Mouse (Mus musculus): ENCODE results near the gene Gm14151. TPM values are rescaled to one million over a fixed set of nuclear protein-coding genes. Genes with fewer than 3 reads are reported as not detected.
A peak's percentile ranks its signal among the peaks of the same experiment; 100 is the strongest.
"Not testable (repeated sequence)": the region's sequence is repeated elsewhere in the genome, so short reads cannot be mapped to it uniquely, and the experiment has no call there.

Gm14151 gene
- not detected in 2 replicates for polyA plus RNA-seq (2015; fragmentation: Nextera tagmentation; extraction: Ambion mirVana)

- not testable (repeated sequence) for H3K4me1 ChIP-seq (replicated peaks; ENCODE audit: control insufficient read depth, insufficient read depth, low read length); H3K27ac ChIP-seq (ENCODE audit: low read depth, low read length); H3K9ac ChIP-seq (ENCODE audit: low read depth, low read length); H3K36me3 ChIP-seq (ENCODE audit: control insufficient read depth, insufficient read depth); H3K4me3 ChIP-seq (ENCODE audit: low read depth, low read length); ATAC-seq; H3K4me2 ChIP-seq (replicated peaks; ENCODE audit: low read depth); H3K27me3 ChIP-seq (replicated peaks; ENCODE audit: control insufficient read depth, insufficient read depth, low read length); H3K9me3 ChIP-seq (ENCODE audit: control insufficient read depth)
- no CpG with 5 or more reads among the region's 3 CpGs for WGBS
Observed at GRCm38 (mm10) chr2:151092250-151092649, at the start of gene Gm14151. TSS of gene Gm14151 (minus strand) at chr2:151092350.

DNA sequence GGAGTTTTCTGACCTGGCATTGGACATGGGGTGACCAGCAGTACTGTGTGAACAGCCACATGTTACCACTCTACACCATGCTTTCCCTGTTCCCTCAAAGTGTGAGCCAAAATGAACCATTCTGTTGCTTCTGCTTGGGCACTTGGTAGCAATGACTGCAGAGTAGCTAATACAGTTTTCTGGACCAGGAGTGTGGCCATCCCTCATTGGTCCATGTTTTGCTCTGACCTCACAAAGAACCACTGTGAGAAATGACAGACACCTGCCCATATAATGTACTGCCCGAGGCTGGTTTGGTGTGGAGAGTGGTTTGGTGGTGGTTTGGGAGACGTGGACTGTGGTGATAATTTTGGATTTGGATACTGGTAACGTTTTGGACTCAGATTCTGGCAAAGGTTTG lies 5.8 kb upstream of the Gm14151 start, which contains the start of gene Gm14147:
Gm14147 (plus strand) TSS at position 301 of the 400 bp plus-strand sequence.
- not testable (repeated sequence) for H3K4me1 ChIP-seq (replicated peaks; ENCODE audit: control insufficient read depth, insufficient read depth, low read length); H3K36me3 ChIP-seq (ENCODE audit: control insufficient read depth, insufficient read depth); H3K27ac ChIP-seq (ENCODE audit: low read depth, low read length); H3K9me3 ChIP-seq (ENCODE audit: control insufficient read depth); H3K27me3 ChIP-seq (replicated peaks; ENCODE audit: control insufficient read depth, insufficient read depth, low read length); H3K4me2 ChIP-seq (replicated peaks; ENCODE audit: low read depth); ATAC-seq; H3K4me3 ChIP-seq (ENCODE audit: low read depth, low read length); H3K9ac ChIP-seq (ENCODE audit: low read depth, low read length)
- no CpG with 5 or more reads among the region's 3 CpGs for WGBS

- H3K27ac ChIP-seq (ENCODE audit: low read depth, low read length) = no peak overlapping the region
- no peak for ATAC-seq
- H3K9ac ChIP-seq (ENCODE audit: low read depth, low read length) = no peak overlapping the region
- no peak overlapping the region for H3K4me3 ChIP-seq (ENCODE audit: low read depth, low read length)
- H3K4me1 ChIP-seq (replicated peaks; ENCODE audit: control insufficient read depth, insufficient read depth, low read length) = no peaks in the 10 kb centered on the region
- H3K4me2 ChIP-seq (replicated peaks; ENCODE audit: low read depth) = no peak overlapping the region
- H3K36me3 ChIP-seq (ENCODE audit: control insufficient read depth, insufficient read depth) = no peaks in the 10 kb centered on the region
- WGBS = 79% methylated on average over 1 of the region's 1 CpGs
- H3K27me3 ChIP-seq (replicated peaks; ENCODE audit: control insufficient read depth, insufficient read depth, low read length) = no peaks in the 10 kb centered on the region
- no peak for TF ChIP-seq CTCF (IDR thresholded peaks at IDR 0.05; ENCODE audit: low read depth)
- no peaks in the 10 kb centered on the region for H3K9me3 ChIP-seq (ENCODE audit: control insufficient read depth)
Observed at GRCm38 (mm10) chr2:151056637-151057036, 35.5 kb downstream of the Gm14151 start.

GRCm38 (mm10) chr2:151040411-151040810 lies 51.7 kb downstream of the Gm14151 start:
- no peak for ATAC-seq
- no peak overlapping the region for H3K9ac ChIP-seq (ENCODE audit: low read depth, low read length)
- H3K4me2 ChIP-seq (replicated peaks; ENCODE audit: low read depth) = no peak overlapping the region
- TF ChIP-seq CTCF (IDR thresholded peaks at IDR 0.05; ENCODE audit: low read depth) = no peak
- H3K27me3 ChIP-seq (replicated peaks; ENCODE audit: control insufficient read depth, insufficient read depth, low read length) = no peaks in the 10 kb centered on the region
- no peak overlapping the region for H3K27ac ChIP-seq (ENCODE audit: low read depth, low read length)
- H3K4me3 ChIP-seq (ENCODE audit: low read depth, low read length) = no peak overlapping the region
- H3K9me3 ChIP-seq (ENCODE audit: control insufficient read depth) = no peaks in the 10 kb centered on the region
- H3K4me1 ChIP-seq (replicated peaks; ENCODE audit: control insufficient read depth, insufficient read depth, low read length) = no peaks in the 10 kb centered on the region
- 95% methylated on average over 1 of the region's 1 CpGs for WGBS
- no peaks in the 10 kb centered on the region for H3K36me3 ChIP-seq (ENCODE audit: control insufficient read depth, insufficient read depth)

GRCm38 (mm10) chr2:151039726-151040125 lies 52.4 kb downstream of the Gm14151 start:
- Histone ChIP-seq H3K36me3 (ENCODE audit: control insufficient read depth, insufficient read depth) (no peaks in the 10 kb centered on the region), H3K9ac (ENCODE audit: low read depth, low read length) (peak overlapping the region; percentile 91), H3K9me3 (ENCODE audit: control insufficient read depth) (no peaks in the 10 kb centered on the region), H3K27me3 (replicated peaks; ENCODE audit: control insufficient read depth, insufficient read depth, low read length) (no peaks in the 10 kb centered on the region), H3K4me1 (replicated peaks; ENCODE audit: control insufficient read depth, insufficient read depth, low read length) (no peaks in the 10 kb centered on the region), H3K27ac (ENCODE audit: low read depth, low read length) (no peak overlapping the region), H3K4me3 (ENCODE audit: low read depth, low read length) (peak overlapping the region; percentile 86), H3K4me2 (replicated peaks; ENCODE audit: low read depth) (peak overlapping the region; percentile 94)
- TF ChIP-seq CTCF (IDR thresholded peaks at IDR 0.05; ENCODE audit: low read depth) = no peak
- WGBS = 39% methylated on average over 8 of the region's 8 CpGs
- ATAC-seq = peak; percentile 9; the same call in 1 of the 2 replicates

- no peaks in the 10 kb centered on the region for H3K36me3 ChIP-seq (ENCODE audit: control insufficient read depth, insufficient read depth)
- WGBS = under 1% methylated on average over 31 of the region's 34 CpGs
- H3K27me3 ChIP-seq (replicated peaks; ENCODE audit: control insufficient read depth, insufficient read depth, low read length) = no peaks in the 10 kb centered on the region
- peak within 1 kb of the TSS; percentile 86 for H3K4me3 ChIP-seq (ENCODE audit: low read depth, low read length)
- no peaks in the 10 kb centered on the region for H3K9me3 ChIP-seq (ENCODE audit: control insufficient read depth)
- peak within 1 kb of the TSS; percentile 91 for H3K27ac ChIP-seq (ENCODE audit: low read depth, low read length)
- no peak for TF ChIP-seq CTCF (IDR thresholded peaks at IDR 0.05; ENCODE audit: low read depth)
- H3K4me2 ChIP-seq (replicated peaks; ENCODE audit: low read depth) = peak within 1 kb of the TSS; percentile 94
- no peaks in the 10 kb centered on the region for H3K4me1 ChIP-seq (replicated peaks; ENCODE audit: control insufficient read depth, insufficient read depth, low read length)
- H3K9ac ChIP-seq (ENCODE audit: low read depth, low read length) = peak within 1 kb of the TSS; percentile 91
- ATAC-seq = peak; percentile 93
Observed at GRCm38 (mm10) chr2:151039232-151039695, 52.9 kb downstream of the Gm14151 start, which contains the start of the genes Ninl and Nanp. TSS of gene Ninl (minus strand) at chr2:151039382. TSS of gene Nanp (minus strand) at chr2:151039398.

- Histone ChIP-seq H3K4me1 (replicated peaks; ENCODE audit: control insufficient read depth, insufficient read depth, low read length) (no peaks in the 10 kb centered on the region), H3K9me3 (ENCODE audit: control insufficient read depth) (no peaks in the 10 kb centered on the region), H3K4me2 (replicated peaks; ENCODE audit: low read depth) (peak overlapping the region; percentile 94), H3K36me3 (ENCODE audit: control insufficient read depth, insufficient read depth) (no peaks in the 10 kb centered on the region), H3K27ac (ENCODE audit: low read depth, low read length) (peak overlapping the region; percentile 91), H3K4me3 (ENCODE audit: low read depth, low read length) (peak overlapping the region; percentile 86), H3K27me3 (replicated peaks; ENCODE audit: control insufficient read depth, insufficient read depth, low read length) (no peaks in the 10 kb centered on the region), H3K9ac (ENCODE audit: low read depth, low read length) (peak overlapping the region; percentile 91)
- no peak for TF ChIP-seq CTCF (IDR thresholded peaks at IDR 0.05; ENCODE audit: low read depth)
- ATAC-seq = peak; percentile 81
- under 1% methylated on average over 30 of the region's 30 CpGs for WGBS
Observed at GRCm38 (mm10) chr2:151038811-151039222, 53.3 kb downstream of the Gm14151 start.
